Mouse (Mus musculus) forebrain, postnatal 0 days (tissue): ENCODE measurements around the gene Rassf10. TPM values are rescaled to one million over a fixed set of nuclear protein-coding genes. Genes with fewer than 3 reads are reported as not detected.

ENCODE experiments used
- ATAC-seq: fragments of 200-750 bp; cut with Nextera tagmentation; 2 replicates; pipeline ENCODE4 v1.8.0; 2017; ENCODE audit warnings: mild to moderate bottlenecking, moderate library complexity
- DNase-seq: peaks from one replicate; pipeline ENCODE4 v3.0.0-alpha.2; 2015
- H3K27ac ChIP-seq: fragments of 300-500 bp; sonication (generic); 2 replicates; pipeline ENCODE4 v1.5.1; 2014; ENCODE audit warnings: low read depth, mild to moderate bottlenecking, antibody characterized with exemption, low read length, moderate library complexity, mixed read lengths
- H3K27me3 ChIP-seq: fragments of 300-500 bp; sonication (generic); 2 replicates; pipeline ENCODE4 v1.6.1; 2014; ENCODE audit warnings: mild to moderate bottlenecking, low read length, mixed read lengths; ENCODE audit not compliant: insufficient read depth
- H3K36me3 ChIP-seq: fragments of 300-500 bp; sonication (generic); 2 replicates; pipeline ENCODE4 v1.6.1; 2014; ENCODE audit warnings: mild to moderate bottlenecking, moderate library complexity; ENCODE audit not compliant: insufficient read depth
- H3K4me1 ChIP-seq: fragments of 300-500 bp; sonication (generic); 2 replicates; pipeline ENCODE4 v1.6.1; 2014; ENCODE audit warnings: antibody characterized with exemption; ENCODE audit not compliant: insufficient read depth
- H3K4me2 ChIP-seq: fragments of 300-500 bp; sonication (generic); 2 replicates; pipeline ENCODE4 v1.6.1; 2014; ENCODE audit warnings: low read depth, mild to moderate bottlenecking, moderate library complexity
- H3K4me3 ChIP-seq: fragments of 300-500 bp; sonication (generic); 2 replicates; pipeline ENCODE4 v1.5.1; 2014; ENCODE audit warnings: low read depth, low read length, mixed read lengths
- H3K9ac ChIP-seq: fragments of 300-500 bp; sonication (generic); 2 replicates; pipeline ENCODE4 v1.6.1; 2014; ENCODE audit warnings: mild to moderate bottlenecking
- H3K9me3 ChIP-seq: fragments of 300-500 bp; sonication (generic); 2 replicates; pipeline ENCODE4 v1.6.1; 2016; ENCODE audit warnings: low read length
- CTCF ChIP-seq: sonication (generic); IDR thresholded peaks from 2 replicates; pipeline ENCODE4 v1.5.1; 2016; ENCODE audit warnings: antibody characterized with exemption, control low read depth, low read depth
- WGBS: fragments of 180-500 bp; shearing (Covaris S2); extraction: QIAGEN DNeasy Blood & Tissue Kit; methylation state at CpG from one replicate; pipeline ENCODE4 v1.1.7; 2014; 5-methylcytosine and 5-hydroxymethylcytosine counted together
- polyA plus RNA-seq: library from polyadenylated mRNA; unstranded; fragments of >200 nt; fragmentation: Nextera tagmentation; extraction: Ambion mirVana; gene quantifications from 2 replicates; pipeline ENCODE4 v1.2.1, GENCODE M21; 2015
- total RNA-seq: library from RNA; depleted of rRNA; stranded (reverse); fragments of >200 nt; gene quantifications from 2 replicates; pipeline ENCODE4 v1.2.3, GENCODE M21; 2014

Rassf10 gene
- total and polyA plus RNA-seq, 2 experiments from 2014 or later: 2.3 to 5.2 TPM

DNA sequence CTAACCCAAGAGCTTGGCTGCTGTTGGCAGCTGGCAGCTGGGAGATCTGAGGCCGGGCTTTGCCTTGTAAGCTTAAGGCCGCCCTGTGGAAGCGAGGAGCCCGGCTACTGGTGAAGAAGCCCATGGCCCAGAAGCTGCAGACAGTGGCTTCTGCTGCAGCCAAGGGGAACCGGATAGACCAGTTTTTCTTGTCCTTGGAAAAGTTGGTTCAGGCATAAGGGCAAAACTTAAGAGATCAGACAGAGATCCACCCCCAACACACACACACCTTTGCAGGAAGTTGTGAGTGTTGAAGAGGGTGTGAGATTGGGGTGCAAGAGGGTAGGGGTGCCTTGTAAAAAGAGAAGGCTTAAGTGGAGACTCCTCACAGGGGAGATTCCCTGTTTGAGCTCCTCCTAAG lies 39.2 kb downstream of the Rassf10 start:
- no peak for ATAC-seq
- Histone ChIP-seq H3K36me3 (no peaks in the 10 kb centered on the region), H3K27me3 (no peaks in the 10 kb centered on the region), H3K9ac (no peak overlapping the region), H3K4me3 (no peak overlapping the region), H3K27ac (no peak overlapping the region), H3K4me1 (no peaks in the 10 kb centered on the region), H3K4me2 (no peak overlapping the region), H3K9me3 (no peaks in the 10 kb centered on the region)
- no peak for TF ChIP-seq CTCF
- no peak for DNase-seq
- 94% methylated on average over 5 of the region's 5 CpGs for WGBS

GRCm38 (mm10) chr7:113003565-113004255 lies 49.9 kb downstream of the Rassf10 start:
- H3K9me3 ChIP-seq: no peaks in the 10 kb centered on the region
- no peak overlapping the region for H3K4me3 ChIP-seq
- no peaks in the 10 kb centered on the region for H3K36me3 ChIP-seq
- H3K4me1 ChIP-seq: no peaks in the 10 kb centered on the region
- H3K27ac ChIP-seq: no peak overlapping the region
- WGBS: 85% methylated on average over 3 of the region's 3 CpGs
- H3K4me2 ChIP-seq: no peak overlapping the region
- no peak for TF ChIP-seq CTCF
- DNase-seq (no peak), ATAC-seq (no peak)
- H3K9ac ChIP-seq: no peak overlapping the region
- no peaks in the 10 kb centered on the region for H3K27me3 ChIP-seq

GRCm38 (mm10) chr7:113005726-113006125 lies 52.0 kb downstream of the Rassf10 start:
- no peak for TF ChIP-seq CTCF
- Histone ChIP-seq H3K27ac (no peak overlapping the region), H3K9ac (no peak overlapping the region), H3K27me3 (no peaks in the 10 kb centered on the region), H3K36me3 (no peaks in the 10 kb centered on the region), H3K4me2 (no peak overlapping the region), H3K4me3 (no peak overlapping the region), H3K4me1 (no peaks in the 10 kb centered on the region), H3K9me3 (no peaks in the 10 kb centered on the region)
- DNase-seq (no peak), ATAC-seq (no peak)
- 90% methylated on average over 6 of the region's 6 CpGs for WGBS
